9 mouse cellular contexts compared by ENCODE assay signal in the genomic region with DNA sequence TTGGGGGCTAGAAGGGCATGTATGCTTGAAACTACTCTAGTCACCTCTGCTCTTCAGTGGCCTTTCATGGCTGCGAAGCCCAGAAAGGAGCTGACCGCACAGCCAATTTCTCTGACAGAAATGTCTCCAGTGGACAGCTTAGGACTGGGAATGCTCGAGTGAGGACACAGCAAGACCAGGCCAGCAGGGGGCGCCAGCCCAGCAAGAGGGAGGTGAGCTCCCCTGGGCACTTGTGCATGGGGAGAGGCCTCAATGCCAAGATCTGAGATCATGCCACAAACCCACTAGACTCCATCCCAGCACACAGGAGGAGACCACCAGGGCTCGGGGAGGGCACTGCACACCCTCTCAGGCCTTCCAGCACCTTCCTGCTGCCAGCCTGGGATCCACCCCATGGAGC. TPM values are rescaled to one million over a fixed set of nuclear protein-coding genes. Genes with fewer than 3 reads are reported as not detected.
A peak's percentile ranks its signal among the peaks of the same experiment; 100 is the strongest.
DNase-seq lines count a peak whose midpoint lies in the region; ATAC-seq and TF ChIP-seq lines count a peak whose summit lies in the region.
"Had no signal": no experiment of that assay in that cellular context is flagged by ENCODE, and none has a peak within 500 bp of the region (broad histone marks: within the 10 kb centered on the region; RNA-seq: fewer than 3 reads in every experiment).

No protein-coding gene starts in this region.

- peaks cover 68% of the 10 kb centered on the region for H3K36me3 ChIP-seq in intestine, postnatal 0 days (ENCODE audit: control insufficient read depth, insufficient read depth)
- H3K36me3 ChIP-seq in intestine, embryonic 16.5 days (ENCODE audit: control insufficient read depth, insufficient read depth, low read length): 0 out of 2 replicates have a peak, but pooled peaks cover 2% of the 10 kb centered on the region
- H3K36me3 ChIP-seq in liver, postnatal 0 days (replicated peaks; ENCODE audit: insufficient read depth, low read length): peaks cover 24% of the 10 kb centered on the region

- no peak overlapping the region for H3K27ac ChIP-seq in intestine, postnatal 0 days (ENCODE audit: low read depth, low read length)
- no peak overlapping the region for H3K27ac ChIP-seq in intestine, embryonic 16.5 days (ENCODE audit: low read length)
- no peak overlapping the region for H3K27ac ChIP-seq in liver, postnatal 0 days (ENCODE audit: low read depth)

- H3K4me2 ChIP-seq in intestine, postnatal 0 days (replicated peaks; ENCODE audit: low read depth): no peak overlapping the region
- no peak overlapping the region for H3K4me2 ChIP-seq in intestine, embryonic 16.5 days (ENCODE audit: low read depth, low read length)
- no peak overlapping the region for H3K4me2 ChIP-seq in liver, postnatal 0 days (ENCODE audit: low read depth, low read length)

- WGBS in intestine, postnatal 0 days: 69% methylated on average over 5 of the region's 5 CpGs
- 68% methylated on average over 5 of the region's 5 CpGs for WGBS in intestine, embryonic 16.5 days
- WGBS in liver, postnatal 0 days (ENCODE audit: insufficient replicate concordance): 65% methylated on average over 5 of the region's 5 CpGs

- DNase-seq in T-cell, adult 2 months (ENCODE audit: low spot score): peak; percentile 61
- DNase-seq in cerebellum, postnatal 25 days: peak; percentile 88 to 92
- peak; percentile 76 for DNase-seq in liver, postnatal 0 days
- peak; percentile 60 for DNase-seq in right cerebral cortex, adult 18-20 months
- DNase-seq in urinary bladder, postnatal 10 days (ENCODE audit: low spot score): peak; percentile 44

- no peaks in the 10 kb centered on the region for H3K27me3 ChIP-seq in intestine, postnatal 0 days (replicated peaks; ENCODE audit: control insufficient read depth, insufficient read depth, low read length)
- no peaks in the 10 kb centered on the region for H3K27me3 ChIP-seq in intestine, embryonic 16.5 days (replicated peaks; ENCODE audit: control insufficient read depth, insufficient read depth, low read length)
- no peaks in the 10 kb centered on the region for H3K27me3 ChIP-seq in liver, postnatal 0 days (ENCODE audit: insufficient read depth, low read length)

- H3K9ac ChIP-seq in intestine, postnatal 0 days (ENCODE audit: low read depth, low read length): no peak overlapping the region
- H3K9ac ChIP-seq in intestine, embryonic 16.5 days (ENCODE audit: low read depth, low read length): no peak overlapping the region
- no peak overlapping the region for H3K9ac ChIP-seq in liver, postnatal 0 days (replicated peaks)

- no peak for ATAC-seq in intestine, postnatal 0 days
- no peak for ATAC-seq in intestine, embryonic 16.5 days
- ATAC-seq in inflammation-experienced regulatory T-cells, adult 6 months: peak; percentile 33
- peak; percentile 35; the same call in 1 of the 2 replicates for ATAC-seq in liver, postnatal 0 days

- H3K4me3 ChIP-seq in intestine, postnatal 0 days (ENCODE audit: low read depth, low read length): no peak overlapping the region
- H3K4me3 ChIP-seq in intestine, embryonic 16.5 days (ENCODE audit: low read length): no peak overlapping the region
- no peak overlapping the region for H3K4me3 ChIP-seq in liver, postnatal 0 days (ENCODE audit: low read depth, low read length)
- H3K4me3 ChIP-seq: erythroblast, embryonic 14.5 days had no signal

- H3K9me3 ChIP-seq in intestine, postnatal 0 days (ENCODE audit: control insufficient read depth): no peaks in the 10 kb centered on the region
- H3K9me3 ChIP-seq in intestine, embryonic 16.5 days (ENCODE audit: control insufficient read depth, low read length): no peaks in the 10 kb centered on the region
- no peaks in the 10 kb centered on the region for H3K9me3 ChIP-seq in liver, postnatal 0 days (ENCODE audit: low read length)

- TF ChIP-seq CTCF in intestine, postnatal 0 days (IDR thresholded peaks at IDR 0.05; ENCODE audit: low read depth): peak; percentile 84
- peak; percentile 79 for TF ChIP-seq CTCF in liver, postnatal 0 days (IDR thresholded peaks at IDR 0.05; ENCODE audit: low read depth)

- no peaks in the 10 kb centered on the region for H3K4me1 ChIP-seq in intestine, postnatal 0 days (replicated peaks; ENCODE audit: control insufficient read depth, insufficient read depth, low read length)
- peaks cover 9% of the 10 kb centered on the region; the same call in 1 of the 2 replicates for H3K4me1 ChIP-seq in intestine, embryonic 16.5 days (ENCODE audit: control insufficient read depth, insufficient read depth, low read length)
- no peaks in the 10 kb centered on the region for H3K4me1 ChIP-seq in liver, postnatal 0 days (ENCODE audit: insufficient read depth)

- no peak for TF ChIP-seq EP300 in liver, postnatal 0 days (IDR thresholded peaks at IDR 0.05; ENCODE audit: low read depth)

RNA-seq across cellular contexts. Expression of a gene that starts 39.3 kb away (rescaled TPM):
- polyA plus RNA-seq in intestine, postnatal 0 days (2015; fragmentation: Nextera tagmentation; extraction: Ambion mirVana): 2.8 and 3.3 TPM in 2 replicates
- polyA plus RNA-seq in intestine, embryonic 16.5 days (2015; fragmentation: Nextera tagmentation; extraction: Ambion mirVana): 3.6 and 4.0 TPM in 2 replicates
- polyA plus RNA-seq in inflammation-experienced regulatory T-cells, adult 6 months (2017; shearing (Covaris generic)): 1 to 10 TPM; 3.2 to 6.1 (median 5.5) TPM
- 4.5 and 4.6 TPM in 2 replicates for polyA plus RNA-seq in liver, postnatal 0 days (2015; fragmentation: Nextera tagmentation; extraction: Ambion mirVana)

Comparison
In these comparisons a context has a peak if more than half of its experiments do, and no peak if none do; other contexts are left out.
1. ATAC-seq: peak in inflammation-experienced regulatory T-cells, adult 6 months (single experiment) and liver, postnatal 0 days (single experiment); none in intestine, postnatal 0 days (single experiment) and intestine, embryonic 16.5 days (single experiment).
2. Peak in every context shown above with its lines, with median percentiles within 50 percentile points of each other: DNase-seq.